Mouse (Mus musculus): ENCODE results near the gene Neurog1.

The Neurog1 gene

GRCm38 (mm10) chr13:56219254-56219653 is 32.7 kb downstream of the Neurog1 start:
- DNase-seq (ENCODE audit: low spot score) = no peak

DNA sequence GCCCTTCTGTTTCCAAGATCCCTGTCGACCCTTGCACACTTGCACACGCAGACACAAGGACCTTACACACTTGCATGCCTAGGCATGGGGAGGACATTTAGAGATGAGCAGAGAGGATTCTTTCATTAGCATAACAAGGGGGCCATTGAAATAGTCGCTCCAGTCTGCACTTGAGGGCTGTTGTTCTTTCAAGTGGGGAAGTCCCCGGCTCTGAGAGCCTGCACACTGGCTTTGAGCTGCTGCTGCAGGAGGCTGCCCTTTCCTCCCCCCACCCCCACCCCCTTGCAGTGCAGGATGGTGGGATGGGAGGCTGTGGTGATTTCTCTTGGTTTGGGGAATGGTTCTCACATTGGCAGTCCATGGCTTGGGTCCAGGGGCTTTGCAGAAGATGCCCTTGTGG is 35.9 kb downstream of the Neurog1 start:
- no peak for DNase-seq (ENCODE audit: low spot score)

GRCm38 (mm10) chr13:56214633-56215032 is 37.3 kb downstream of the Neurog1 start:
- no peak for DNase-seq (ENCODE audit: low spot score)

DNA sequence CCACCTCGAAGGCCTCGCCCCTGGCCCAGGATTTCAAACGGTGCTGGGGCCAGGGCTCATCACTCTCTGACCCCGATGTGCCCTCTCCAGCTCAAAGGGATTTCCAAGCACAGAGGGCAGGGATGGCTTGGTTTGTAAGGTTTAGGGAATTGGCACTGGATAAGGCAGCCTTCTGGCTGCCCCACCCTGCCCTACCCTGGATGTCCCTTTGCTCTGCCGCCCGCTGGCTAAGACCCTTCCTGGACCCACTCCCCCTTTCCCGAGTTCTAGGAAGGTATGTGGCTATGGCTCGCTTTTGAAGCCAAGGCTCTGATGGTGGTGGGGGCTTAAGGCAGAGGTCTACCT is 42.9 kb downstream of the Neurog1 start:
- DNase-seq (ENCODE audit: low spot score) = no peak

DNA sequence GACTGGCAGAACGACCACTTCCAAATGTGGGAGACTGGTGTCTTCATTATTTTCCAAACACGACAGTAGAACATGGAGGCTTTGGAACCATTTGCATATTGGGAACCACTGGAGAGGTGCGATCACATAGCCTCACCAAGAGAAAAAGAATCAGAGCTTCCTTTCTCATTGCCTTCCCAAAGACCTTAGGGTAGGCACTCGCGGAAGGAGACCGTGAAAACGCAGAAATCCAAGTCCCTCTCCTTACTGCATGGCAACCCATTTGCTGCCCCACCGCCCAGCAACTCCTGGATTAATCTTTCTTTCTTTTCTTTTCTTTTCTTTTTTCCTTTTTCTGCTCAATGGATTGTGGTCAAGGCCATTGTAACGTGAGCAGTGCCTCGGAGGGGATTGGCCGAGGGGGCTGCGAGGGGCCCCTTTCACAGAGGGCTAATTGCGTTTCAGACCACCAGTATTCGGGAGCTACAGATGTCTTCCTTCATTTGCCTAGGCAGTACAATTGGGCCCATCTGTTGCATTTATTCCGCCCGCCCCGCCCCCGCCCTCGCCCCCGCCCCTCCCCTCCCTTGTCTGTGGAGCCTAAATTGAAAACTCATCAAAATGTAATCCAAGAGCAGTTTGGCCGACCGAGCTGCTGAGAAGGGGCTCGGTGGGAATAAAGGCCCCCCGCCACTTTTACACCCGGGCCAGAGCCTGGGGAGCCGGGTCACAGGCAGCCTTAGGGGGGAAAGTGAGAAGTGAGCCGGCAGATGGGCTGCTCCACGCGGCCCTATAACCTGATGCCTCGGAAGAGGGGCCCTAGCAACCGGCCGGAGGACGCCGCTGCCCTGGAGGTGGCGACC is 43.5 kb downstream of the Neurog1 start:
- DNase-seq (ENCODE audit: low spot score) = no peak

All from c-Kit-positive CD71-positive TER-119-positive erythroid progenitor cells, embryonic 14.5 days (primary cell).